Mouse (Mus musculus) CH12.LX (cell line): ENCODE measurements at regions not wholly inside any gene's neighbourhood (a gene's known extent, or its start where the extent isn't known, plus 50 kb on each side); places are given as distances from the start of the nearest gene placed in this dataset.

Experiments
- DNase-seq: peaks from one replicate; pipeline ENCODE4 v3.0.0-alpha.2; 2013; ENCODE audit errors: extremely low read depth
- H3K27ac ChIP-seq: 2 replicates; pipeline ENCODE4 v1.5.1; 2012; ENCODE audit warnings: low read depth, mild to moderate bottlenecking, control low read depth, moderate library complexity; ENCODE audit not compliant: insufficient read depth
- H3K27me3 ChIP-seq: replicated peaks from 2 replicates; pipeline ENCODE3; 2012; ENCODE audit warnings: inconsistent platforms
- H3K36me3 ChIP-seq, 2 experiments: replicated peaks in 1 of 2; 2 replicates each; pipeline versions ENCODE3 to v1.6.1; 2012; ENCODE audit warnings: inconsistent platforms in 1 of 2, low read length in 1 of 2, mild to moderate bottlenecking in 1 of 2, mixed read lengths in 1 of 2, moderate library complexity in 1 of 2; ENCODE audit not compliant: control insufficient read depth in 1 of 2, insufficient read depth in 1 of 2
- H3K4me1 ChIP-seq, 2 experiments: 2 replicates each; pipeline ENCODE4 v1.6.1; 2012; ENCODE audit warnings: inconsistent platforms in 1 of 2, moderate library complexity in 1 of 2; ENCODE audit not compliant: insufficient read depth in 2 of 2, control insufficient read depth in 1 of 2
- H3K4me2 ChIP-seq: 2 replicates; pipeline ENCODE4 v1.6.1; 2012; ENCODE audit warnings: low read depth, mild to moderate bottlenecking, control low read depth; ENCODE audit not compliant: poor library complexity, insufficient read depth, severe bottlenecking
- H3K4me3 ChIP-seq, 3 experiments: fragments of 150-350 bp in 1 of 3; sonication (generic) in 1 of 3; replicated peaks in 1 of 3; 2 replicates each; pipeline versions ENCODE3 to v1.5.1; 2011 to 2012; ENCODE audit warnings: low read depth in 2 of 3, low read length in 2 of 3, mild to moderate bottlenecking in 2 of 3, moderate library complexity in 2 of 3, control low read depth in 1 of 3, improper control_type of control experiment in 1 of 3, inconsistent platforms in 1 of 3, mixed read lengths in 1 of 3; ENCODE audit not compliant: poor library complexity in 1 of 3
- H3K79me2 ChIP-seq: replicated peaks from 2 replicates; pipeline ENCODE4 v1.6.1; 2012; ENCODE audit warnings: mild to moderate bottlenecking, moderate library complexity; ENCODE audit not compliant: control insufficient read depth, poor library complexity, insufficient read depth, severe bottlenecking; ENCODE audit errors: extremely low read depth
- H3K9ac ChIP-seq: 2 replicates; pipeline ENCODE4 v1.6.1; 2012; ENCODE audit warnings: low read depth, mild to moderate bottlenecking, control low read depth, moderate library complexity; ENCODE audit not compliant: insufficient read depth
- H3K9me3 ChIP-seq: replicated peaks from 2 replicates; pipeline ENCODE3; 2012; ENCODE audit warnings: low read length, inconsistent platforms, mixed read lengths
- CHD1 ChIP-seq: IDR thresholded peaks from 2 replicates; pipeline ENCODE4 v1.6.1; 2012; ENCODE audit warnings: low read depth, low read length, improper control_type of control experiment, inconsistent platforms
- CHD2 ChIP-seq: IDR thresholded peaks from 2 replicates; pipeline ENCODE4 v1.6.1; 2011; ENCODE audit warnings: low read length, improper control_type of control experiment
- E2F4 ChIP-seq: IDR thresholded peaks from 2 replicates; pipeline ENCODE4 v1.6.1; 2011; ENCODE audit warnings: low read depth, low read length, improper control_type of control experiment; ENCODE audit not compliant: insufficient replicate concordance
- GABPA ChIP-seq: IDR thresholded peaks from 2 replicates; pipeline ENCODE4 v1.6.1; 2012; ENCODE audit warnings: low read depth, low read length, improper control_type of control experiment, inconsistent platforms; ENCODE audit not compliant: insufficient replicate concordance
- HCFC1 ChIP-seq: IDR thresholded peaks from 2 replicates; pipeline ENCODE4 v1.6.1; 2012; ENCODE audit warnings: low read depth, mild to moderate bottlenecking, inconsistent platforms, low read length, improper control_type of control experiment
- IRF4 ChIP-seq: IDR thresholded peaks from 2 replicates; pipeline ENCODE4 v1.6.1; 2014; ENCODE audit warnings: low read depth, mild to moderate bottlenecking, inconsistent platforms, low read length, improper control_type of control experiment
- JUN ChIP-seq: IDR thresholded peaks from 2 replicates; pipeline ENCODE4 v1.6.1; 2011; ENCODE audit warnings: low read depth, mild to moderate bottlenecking, low read length, improper control_type of control experiment, moderate library complexity; ENCODE audit not compliant: insufficient read depth
- KAT2A ChIP-seq: IDR thresholded peaks from 2 replicates; pipeline ENCODE4 v1.6.1; 2012; ENCODE audit warnings: low read length, improper control_type of control experiment, inconsistent platforms; ENCODE audit not compliant: insufficient replicate concordance
- MAZ ChIP-seq: IDR thresholded peaks from 2 replicates; pipeline ENCODE4 v1.6.1; 2012; ENCODE audit warnings: low read depth, mild to moderate bottlenecking, inconsistent platforms, low read length, improper control_type of control experiment, moderate library complexity
- MYC ChIP-seq: IDR thresholded peaks from 2 replicates; pipeline ENCODE4 v1.6.1; 2011; ENCODE audit warnings: low read depth, mild to moderate bottlenecking, improper control_type of control experiment, low read length
- NRF1 ChIP-seq: IDR thresholded peaks from 2 replicates; pipeline ENCODE4 v1.6.1; 2014; ENCODE audit warnings: low read depth, mild to moderate bottlenecking, inconsistent platforms, low read length, improper control_type of control experiment, moderate library complexity
- PAX5 ChIP-seq: IDR thresholded peaks from 2 replicates; pipeline ENCODE4 v1.6.1; 2012; ENCODE audit warnings: low read length, inconsistent platforms, mixed read lengths
- POLR2A ChIP-seq: IDR thresholded peaks from 2 replicates; pipeline ENCODE4 v1.6.1; 2011; ENCODE audit warnings: low read depth, mild to moderate bottlenecking, improper control_type of control experiment, low read length
- RCOR1 ChIP-seq: conservative IDR thresholded peaks from 2 replicates; pipeline ENCODE4 v1.6.1; 2012; ENCODE audit warnings: low read depth, mild to moderate bottlenecking, inconsistent platforms, low read length, improper control_type of control experiment
- SIN3A ChIP-seq: IDR thresholded peaks from 2 replicates; pipeline ENCODE4 v1.6.1; 2012; ENCODE audit warnings: low read length, improper control_type of control experiment, inconsistent platforms
- SMC3 ChIP-seq: IDR thresholded peaks from 2 replicates; pipeline ENCODE4 v1.6.1; 2011; ENCODE audit warnings: low read depth, low read length, improper control_type of control experiment
- TBP ChIP-seq: conservative IDR thresholded peaks from 2 replicates; pipeline ENCODE4 v1.6.1; 2011; ENCODE audit warnings: low read depth, low read length, improper control_type of control experiment
- UBTF ChIP-seq: IDR thresholded peaks from 2 replicates; pipeline ENCODE4 v1.6.1; 2012; ENCODE audit warnings: low read depth, mild to moderate bottlenecking, inconsistent platforms, low read length, improper control_type of control experiment, moderate library complexity
- USF2 ChIP-seq: conservative IDR thresholded peaks from 2 replicates; pipeline ENCODE4 v1.6.1; 2011; ENCODE audit warnings: low read depth, low read length, improper control_type of control experiment
- ZMIZ1 ChIP-seq: IDR thresholded peaks from 2 replicates; pipeline ENCODE4 v1.6.1; 2012; ENCODE audit warnings: low read depth, mild to moderate bottlenecking, inconsistent platforms, low read length, improper control_type of control experiment
- dilution Hi-C: fragments of 300-500 bp; cut with MboI; formaldehyde crosslinking; loops from 2 replicates; pipeline ENCODE4 v1.14.3; 2020; ENCODE audit warnings: low sequenced_read_pairs; ENCODE audit not compliant: extremely low pct_unique_long_range_greater_than_20kb, extremely low pct_ligation_motif_present
- in situ Hi-C: fragments of 300-500 bp; cut with MboI; formaldehyde crosslinking; loops from 3 replicates; pipeline ENCODE4 v1.14.3; 2019; ENCODE audit warnings: low sequenced_read_pairs, low pct_ligation_motif_present, low pct_unique_long_range_greater_than_20kb, mixed read lengths

DNA sequence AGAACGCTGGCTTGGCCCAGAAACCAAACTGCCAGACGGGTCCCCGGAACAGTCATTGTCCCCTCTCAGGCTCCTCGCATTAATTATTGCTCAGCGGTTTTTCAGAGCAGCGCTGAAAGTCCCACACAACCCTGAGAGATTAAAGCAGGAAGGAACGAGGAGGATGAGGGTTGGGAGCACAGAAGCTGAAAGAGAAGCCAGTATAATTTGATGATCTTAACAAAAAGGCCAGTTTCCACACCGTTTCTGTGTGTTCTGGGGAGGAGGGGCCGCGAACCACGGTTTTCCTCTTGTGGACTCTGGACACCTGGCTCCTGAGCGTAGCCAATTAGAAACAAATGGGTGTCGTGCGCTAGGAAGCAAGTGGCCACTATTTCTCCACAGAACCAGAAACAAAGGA, 60.3 kb upstream of the Zfp644 start:
- in situ Hi-C loops = no loop called here
- no peak for TF ChIP-seq GABPA
- TF ChIP-seq CHD2 = no peak
- no peak for TF ChIP-seq UBTF
- no peak for TF ChIP-seq MAZ
- no peak for TF ChIP-seq KAT2A
- TF ChIP-seq POLR2A = no peak
- TF ChIP-seq PAX5 = no peak
- no peak for TF ChIP-seq IRF4
- TF ChIP-seq SMC3 = no peak
- TF ChIP-seq HCFC1 = no peak
- TF ChIP-seq MYC = no peak
- no peak for TF ChIP-seq JUN
- TF ChIP-seq ZMIZ1 = no peak
- no peak for TF ChIP-seq SIN3A
- TF ChIP-seq NRF1 = no peak
- TF ChIP-seq E2F4 = no peak
- TF ChIP-seq RCOR1 = no peak
- TF ChIP-seq TBP = no peak
- no peak for TF ChIP-seq USF2
- Histone ChIP-seq H3K4me2 (no peak overlapping the region), H3K36me3 (no peaks in the 10 kb centered on the region), H3K4me1 (peaks cover 7 to 19% of the 10 kb centered on the region in 2 experiments), H3K4me3 (no peak overlapping the region), H3K9ac (no peak overlapping the region), H3K9me3 (no peaks in the 10 kb centered on the region), H3K79me2 (no peaks in the 10 kb centered on the region), H3K27me3 (no peaks in the 10 kb centered on the region), H3K27ac (no peak overlapping the region)
- DNase-seq = no peak
- dilution Hi-C loops = no loop called here

- no peak overlapping the region for H3K4me2 ChIP-seq
- dilution Hi-C loops = no loop called here
Measured at GRCm38 (mm10) chr5:106756937-106757371, 59.9 kb upstream of the Zfp644 start.

More at GRCm38 (mm10) chr5:106756937-106757371, 59.9 kb upstream of the Zfp644 start:
- H3K4me1 ChIP-seq = peaks cover 4 to 16% of the 10 kb centered on the region in 2 experiments; a peak in 3 of 4 replicates
- no peak overlapping the region for H3K27ac ChIP-seq
- H3K9ac ChIP-seq = no peak overlapping the region
- H3K36me3 ChIP-seq = no peaks in the 10 kb centered on the region
- in situ Hi-C loops = no loop called here
- no peaks in the 10 kb centered on the region for H3K79me2 ChIP-seq
- TF ChIP-seq CHD1 = no peak
- peak; percentile 6 for DNase-seq
- H3K4me3 ChIP-seq = no peak overlapping the region
- H3K9me3 ChIP-seq = no peaks in the 10 kb centered on the region
- H3K27me3 ChIP-seq = no peaks in the 10 kb centered on the region
